Mouse (Mus musculus) forebrain, postnatal 0 days (tissue): ENCODE results near the gene Galnt6. TPM values are rescaled to one million over a fixed set of nuclear protein-coding genes. Genes with fewer than 3 reads are reported as not detected.

Source experiments
- ATAC-seq: fragments of 200-750 bp; cut with Nextera tagmentation; 2 replicates; pipeline ENCODE4 v1.8.0; 2017; ENCODE audit warnings: mild to moderate bottlenecking, moderate library complexity
- DNase-seq: peaks from one replicate; pipeline ENCODE4 v3.0.0-alpha.2; 2015
- H3K27ac ChIP-seq: fragments of 300-500 bp; sonication (generic); 2 replicates; pipeline ENCODE4 v1.5.1; 2014; ENCODE audit warnings: low read depth, mild to moderate bottlenecking, antibody characterized with exemption, low read length, moderate library complexity, mixed read lengths
- H3K27me3 ChIP-seq: fragments of 300-500 bp; sonication (generic); 2 replicates; pipeline ENCODE4 v1.6.1; 2014; ENCODE audit warnings: mild to moderate bottlenecking, low read length, mixed read lengths; ENCODE audit not compliant: insufficient read depth
- H3K36me3 ChIP-seq: fragments of 300-500 bp; sonication (generic); 2 replicates; pipeline ENCODE4 v1.6.1; 2014; ENCODE audit warnings: mild to moderate bottlenecking, moderate library complexity; ENCODE audit not compliant: insufficient read depth
- H3K4me1 ChIP-seq: fragments of 300-500 bp; sonication (generic); 2 replicates; pipeline ENCODE4 v1.6.1; 2014; ENCODE audit warnings: antibody characterized with exemption; ENCODE audit not compliant: insufficient read depth
- H3K4me2 ChIP-seq: fragments of 300-500 bp; sonication (generic); 2 replicates; pipeline ENCODE4 v1.6.1; 2014; ENCODE audit warnings: low read depth, mild to moderate bottlenecking, moderate library complexity
- H3K4me3 ChIP-seq: fragments of 300-500 bp; sonication (generic); 2 replicates; pipeline ENCODE4 v1.5.1; 2014; ENCODE audit warnings: low read depth, low read length, mixed read lengths
- H3K9ac ChIP-seq: fragments of 300-500 bp; sonication (generic); 2 replicates; pipeline ENCODE4 v1.6.1; 2014; ENCODE audit warnings: mild to moderate bottlenecking
- H3K9me3 ChIP-seq: fragments of 300-500 bp; sonication (generic); 2 replicates; pipeline ENCODE4 v1.6.1; 2016; ENCODE audit warnings: low read length
- CTCF ChIP-seq: sonication (generic); IDR thresholded peaks from 2 replicates; pipeline ENCODE4 v1.5.1; 2016; ENCODE audit warnings: antibody characterized with exemption, control low read depth, low read depth
- WGBS: fragments of 180-500 bp; shearing (Covaris S2); extraction: QIAGEN DNeasy Blood & Tissue Kit; methylation state at CpG from one replicate; pipeline ENCODE4 v1.1.7; 2014; 5-methylcytosine and 5-hydroxymethylcytosine counted together
- polyA plus RNA-seq: library from polyadenylated mRNA; unstranded; fragments of >200 nt; fragmentation: Nextera tagmentation; extraction: Ambion mirVana; gene quantifications from 2 replicates; pipeline ENCODE4 v1.2.1, GENCODE M21; 2015
- total RNA-seq: library from RNA; depleted of rRNA; stranded (reverse); fragments of >200 nt; gene quantifications from 2 replicates; pipeline ENCODE4 v1.2.3, GENCODE M21; 2014

Gene Galnt6
- total and polyA plus RNA-seq, 2 experiments from 2014 or later, result 0.47 to 1.5 TPM

GRCm38 (mm10) chr15:100753045-100753444 is 23.9 kb upstream of the Galnt6 start:
- no peak for DNase-seq

GRCm38 (mm10) chr15:100752439-100752838 is 23.3 kb upstream of the Galnt6 start:
- DNase-seq (no peak), ATAC-seq (no peak)
- Histone ChIP-seq H3K27me3 (no peaks in the 10 kb centered on the region), H3K4me3 (no peak overlapping the region), H3K9ac (no peak overlapping the region), H3K9me3 (no peaks in the 10 kb centered on the region), H3K27ac (no peak overlapping the region), H3K4me1 (peaks cover 4% of the 10 kb centered on the region; the same call in 1 of the 2 replicates), H3K36me3 (no peaks in the 10 kb centered on the region), H3K4me2 (no peak overlapping the region)
- WGBS, result 75% methylated on average over 2 of the region's 2 CpGs
- no peak for TF ChIP-seq CTCF

More at GRCm38 (mm10) chr15:100753045-100753444, 23.9 kb upstream of the Galnt6 start:
- Histone ChIP-seq H3K4me1 (peaks cover 3% of the 10 kb centered on the region; the same call in 1 of the 2 replicates), H3K27me3 (no peaks in the 10 kb centered on the region), H3K36me3 (no peaks in the 10 kb centered on the region), H3K4me3 (no peak overlapping the region), H3K9me3 (no peaks in the 10 kb centered on the region), H3K9ac (no peak overlapping the region), H3K27ac (no peak overlapping the region), H3K4me2 (no peak overlapping the region)
- no peak for ATAC-seq
- no peak for TF ChIP-seq CTCF
- 57% methylated on average over 5 of the region's 5 CpGs for WGBS

- no peaks in the 10 kb centered on the region for H3K36me3 ChIP-seq
- H3K27me3 ChIP-seq, result no peaks in the 10 kb centered on the region
- 0 out of 2 replicates have a peak, but pooled peaks cover 3% of the 10 kb centered on the region for H3K4me1 ChIP-seq
- H3K27ac ChIP-seq, result no peak overlapping the region
- ATAC-seq, result 0 out of 2 replicates have a peak, but pooled peaks have one; percentile 34
- TF ChIP-seq CTCF, result no peak
- no peak overlapping the region for H3K4me2 ChIP-seq
- DNase-seq, result peak; percentile 27
- no peaks in the 10 kb centered on the region for H3K9me3 ChIP-seq
- H3K9ac ChIP-seq, result no peak overlapping the region
- 66% methylated on average over 10 of the region's 10 CpGs for WGBS
- no peak overlapping the region for H3K4me3 ChIP-seq
Measured at GRCm38 (mm10) chr15:100749751-100750538, 20.8 kb upstream of the Galnt6 start.

- Histone ChIP-seq H3K4me1 (0 out of 2 replicates have a peak, but pooled peaks cover 3% of the 10 kb centered on the region), H3K36me3 (no peaks in the 10 kb centered on the region), H3K9ac (no peak overlapping the region), H3K27ac (no peak overlapping the region), H3K27me3 (no peaks in the 10 kb centered on the region), H3K4me2 (no peak overlapping the region), H3K9me3 (no peaks in the 10 kb centered on the region), H3K4me3 (no peak overlapping the region)
- TF ChIP-seq CTCF, result no peak
- ATAC-seq (no peak), DNase-seq (no peak)
- 92% methylated on average over 3 of the region's 3 CpGs for WGBS
Measured at GRCm38 (mm10) chr15:100748584-100748983, 19.4 kb upstream of the Galnt6 start.

- 2% methylated on average over 25 of the region's 27 CpGs for WGBS
- H3K9ac ChIP-seq, result no peak overlapping the region
- DNase-seq, result peak; percentile 40
Measured at GRCm38 (mm10) chr15:100747121-100747963, 18.2 kb upstream of the Galnt6 start.

GRCm38 (mm10) chr15:100746478-100747120 is 17.4 kb upstream of the Galnt6 start:
- Histone ChIP-seq H3K27ac (no peak overlapping the region), H3K36me3 (no peaks in the 10 kb centered on the region), H3K4me2 (peak overlapping the region; percentile 46), H3K9ac (no peak overlapping the region), H3K4me3 (peak overlapping the region; percentile 25), H3K4me1 (0 out of 2 replicates have a peak, but pooled peaks cover 3% of the 10 kb centered on the region), H3K27me3 (no peaks in the 10 kb centered on the region), H3K9me3 (no peaks in the 10 kb centered on the region)
- no peak for DNase-seq
- no peak for TF ChIP-seq CTCF
- peak; percentile 56 for ATAC-seq
- WGBS, result 30% methylated on average over 6 of the region's 6 CpGs

More at GRCm38 (mm10) chr15:100747121-100747963, 18.2 kb upstream of the Galnt6 start:
- H3K9me3 ChIP-seq, result no peaks in the 10 kb centered on the region
- no peaks in the 10 kb centered on the region for H3K36me3 ChIP-seq
- H3K27me3 ChIP-seq, result no peaks in the 10 kb centered on the region
- ATAC-seq, result peak; percentile 54
- 0 out of 2 replicates have a peak, but pooled peaks cover 3% of the 10 kb centered on the region for H3K4me1 ChIP-seq
- no peak overlapping the region for H3K27ac ChIP-seq
- TF ChIP-seq CTCF, result no peak
- peak overlapping the region; percentile 46 for H3K4me2 ChIP-seq
- peak overlapping the region; percentile 25 for H3K4me3 ChIP-seq
